Mouse (Mus musculus) small intestine, adult 2 months (tissue): ENCODE results near the gene Dtx3. TPM values are rescaled to one million over a fixed set of nuclear protein-coding genes. Genes with fewer than 3 reads are reported as not detected.
A peak's percentile ranks its signal among the peaks of the same experiment; 100 is the strongest.

Source experiments
- H3K27ac ChIP-seq: fragments of 200-500 bp; 2 replicates; pipeline ENCODE4 v1.5.1; 2012; ENCODE audit warnings: low read depth, low read length, control low read depth, inconsistent platforms; ENCODE audit not compliant: insufficient read depth
- H3K27me3 ChIP-seq: fragments of 200-500 bp; 2 replicates; pipeline ENCODE4 v1.6.1; 2012; ENCODE audit warnings: mild to moderate bottlenecking, moderate library complexity, low read length, inconsistent platforms; ENCODE audit not compliant: control insufficient read depth, insufficient read depth
- H3K36me3 ChIP-seq: fragments of 200-500 bp; 2 replicates; pipeline ENCODE4 v1.6.1; 2012; ENCODE audit warnings: mild to moderate bottlenecking, low read length, control low read depth, inconsistent platforms; ENCODE audit not compliant: control insufficient read depth, insufficient read depth
- H3K4me1 ChIP-seq: fragments of 200-500 bp; 2 replicates; pipeline ENCODE4 v1.6.1; 2012; ENCODE audit warnings: low read length, inconsistent platforms, mixed read lengths; ENCODE audit not compliant: control insufficient read depth, insufficient read depth, insufficient read length
- H3K4me3 ChIP-seq: fragments of 200-500 bp; 2 replicates; pipeline ENCODE4 v1.5.1; 2012; ENCODE audit warnings: low read depth, mild to moderate bottlenecking, control low read depth, inconsistent platforms, low read length, moderate library complexity
- CTCF ChIP-seq: fragments of 200-500 bp; IDR thresholded peaks from 2 replicates; pipeline ENCODE4 v1.5.1; 2012; ENCODE audit warnings: low read depth, mild to moderate bottlenecking, control low read depth, inconsistent platforms, low read length, moderate library complexity, mixed read lengths; ENCODE audit not compliant: insufficient replicate concordance, insufficient read length; ENCODE audit errors: extremely low read depth
- POLR2A ChIP-seq: fragments of 200-500 bp; IDR thresholded peaks from 2 replicates; pipeline ENCODE4 v1.6.1; 2012; ENCODE audit warnings: low read depth, mild to moderate bottlenecking, control low read depth, inconsistent platforms, low read length, moderate library complexity
- WGBS: fragments of 180-500 bp; shearing (Covaris S2); methylation state at CpG from one replicate; pipeline ENCODE4 v1.1.7; 2018; 5-methylcytosine and 5-hydroxymethylcytosine counted together
- polyA plus RNA-seq: library from polyadenylated mRNA; depleted of rRNA; stranded (reverse); fragments of >200 nt; gene quantifications from 2 replicates; pipeline ENCODE4 v1.2.3, GENCODE M21; 2012

Dtx3 gene
- polyA plus RNA-seq, 1 experiment = 35.3 TPM

- Histone ChIP-seq H3K27me3 (peaks cover 47% of the 10 kb centered on the region), H3K36me3 (no peaks in the 10 kb centered on the region), H3K27ac (no peak overlapping the region), H3K4me1 (peaks cover 8% of the 10 kb centered on the region; the same call in 1 of the 2 replicates), H3K4me3 (no peak overlapping the region)
- 85% methylated on average over 1 of the region's 1 CpGs for WGBS
- TF ChIP-seq POLR2A = no peak
- no peak for TF ChIP-seq CTCF
These were observed 9.1 kb downstream of the Dtx3 start for GRCm38 (mm10) chr10:127186451-127186850.

- peaks cover 8% of the 10 kb centered on the region; the same call in 1 of the 2 replicates for H3K4me1 ChIP-seq
- H3K27ac ChIP-seq = no peak overlapping the region
- 74% methylated on average over 15 of the region's 15 CpGs for WGBS
These were observed 10.0 kb downstream of the Dtx3 start for GRCm38 (mm10) chr10:127185506-127185905.

GRCm38 (mm10) chr10:127185101-127185500 lies 10.4 kb downstream of the Dtx3 start:
- WGBS = 72% methylated on average over 9 of the region's 9 CpGs
- Histone ChIP-seq H3K4me1 (peaks cover 8% of the 10 kb centered on the region; the same call in 1 of the 2 replicates), H3K36me3 (no peaks in the 10 kb centered on the region), H3K27ac (no peak overlapping the region), H3K4me3 (no peak overlapping the region), H3K27me3 (peaks cover 55% of the 10 kb centered on the region)
- TF ChIP-seq CTCF (no peak), POLR2A (no peak)

More at GRCm38 (mm10) chr10:127185506-127185905, 10.0 kb downstream of the Dtx3 start:
- Histone ChIP-seq H3K36me3 (no peaks in the 10 kb centered on the region), H3K4me3 (no peak overlapping the region), H3K27me3 (peaks cover 51% of the 10 kb centered on the region)
- TF ChIP-seq CTCF (no peak), POLR2A (no peak)

GRCm38 (mm10) chr10:127183759-127184158 lies 11.8 kb downstream of the Dtx3 start:
- no peak overlapping the region for H3K27ac ChIP-seq
- 12% methylated on average over 20 of the region's 20 CpGs for WGBS
- peak overlapping the region; percentile 8; the same call in 1 of the 2 replicates for H3K4me3 ChIP-seq
- H3K4me1 ChIP-seq = peaks cover 7% of the 10 kb centered on the region; the same call in 1 of the 2 replicates
- no peak for TF ChIP-seq POLR2A
- no peak for TF ChIP-seq CTCF
- peaks cover 57% of the 10 kb centered on the region for H3K27me3 ChIP-seq
- no peaks in the 10 kb centered on the region for H3K36me3 ChIP-seq

- H3K4me1 ChIP-seq = peaks cover 13% of the 10 kb centered on the region
- peaks cover 56% of the 10 kb centered on the region for H3K27me3 ChIP-seq
- WGBS = 86% methylated on average over 4 of the region's 4 CpGs
- no peak overlapping the region for H3K27ac ChIP-seq
- TF ChIP-seq CTCF (no peak), POLR2A (no peak)
- no peak overlapping the region for H3K4me3 ChIP-seq
- H3K36me3 ChIP-seq = no peaks in the 10 kb centered on the region
These were observed 12.9 kb downstream of the Dtx3 start for GRCm38 (mm10) chr10:127182624-127183023.

- 65% methylated on average over 6 of the region's 6 CpGs for WGBS
- TF ChIP-seq POLR2A (no peak), CTCF (no peak)
- H3K36me3 ChIP-seq = no peaks in the 10 kb centered on the region
- peaks cover 55% of the 10 kb centered on the region for H3K27me3 ChIP-seq
- no peak overlapping the region for H3K4me3 ChIP-seq
- H3K27ac ChIP-seq = no peak overlapping the region
- H3K4me1 ChIP-seq = peaks cover 13% of the 10 kb centered on the region
These were observed 14.0 kb downstream of the Dtx3 start for GRCm38 (mm10) chr10:127181566-127181965.

GRCm38 (mm10) chr10:127180695-127181047 lies 14.9 kb downstream of the Dtx3 start:
- no peak overlapping the region for H3K4me3 ChIP-seq
- peaks cover 56% of the 10 kb centered on the region for H3K27me3 ChIP-seq
- 57% methylated on average over 3 of the region's 3 CpGs for WGBS
- no peaks in the 10 kb centered on the region for H3K36me3 ChIP-seq
- TF ChIP-seq POLR2A = no peak
- no peak for TF ChIP-seq CTCF
- H3K27ac ChIP-seq = no peak overlapping the region
- H3K4me1 ChIP-seq = peaks cover 13% of the 10 kb centered on the region

- 3% methylated on average over 34 of the region's 34 CpGs for WGBS
- Histone ChIP-seq H3K4me1 (peaks cover 13% of the 10 kb centered on the region), H3K27me3 (peaks cover 56% of the 10 kb centered on the region)
These were observed 15.4 kb downstream of the Dtx3 start, which contains the start of gene Slc26a10 for GRCm38 (mm10) chr10:127179871-127180694. TSS of gene Slc26a10 (minus strand) at chr10:127180645.

More at GRCm38 (mm10) chr10:127179871-127180694, 15.4 kb downstream of the Dtx3 start, which contains the start of gene Slc26a10:
- Histone ChIP-seq H3K4me3 (peak within 1 kb of the TSS; percentile 2; the same call in 1 of the 2 replicates), H3K27ac (no peak within 1 kb of the TSS), H3K36me3 (no peaks in the 10 kb centered on the region)
- no peak for TF ChIP-seq POLR2A
- TF ChIP-seq CTCF = no peak
